Mouse (Mus musculus): Measurements from ENCODE around the gene Psat1.

- TF ChIP-seq CTCF (IDR thresholded peaks at IDR 0.05; ENCODE audit: low read depth) = no peak
- no peak for TF ChIP-seq EP300 (IDR thresholded peaks at IDR 0.05; ENCODE audit: low read depth)
Measured at GRCm38 (mm10) chr19:15964533-15964932, 17.4 kb upstream of the Psat1 start.

All from liver, embryonic 14.5 days (tissue).